Mouse (Mus musculus): ENCODE results near the gene Trnau1ap. TPM values are rescaled to one million over a fixed set of nuclear protein-coding genes. Genes with fewer than 3 reads are reported as not detected.

The Trnau1ap gene
- polyA plus RNA-seq, 1 experiment from 2014 or later = 84.1 TPM

- no peaks in the 10 kb centered on the region for H3K27me3 ChIP-seq (replicated peaks; ENCODE audit: control insufficient read depth, insufficient read depth, low read length)
- peaks cover 47% of the 10 kb centered on the region for H3K36me3 ChIP-seq (ENCODE audit: control insufficient read depth, insufficient read depth)
- no peak overlapping the region for H3K9ac ChIP-seq (ENCODE audit: low read depth, low read length)
- H3K9me3 ChIP-seq (ENCODE audit: control insufficient read depth) = no peaks in the 10 kb centered on the region
- 69% methylated on average over 3 of the region's 3 CpGs for WGBS
- no peak overlapping the region for H3K27ac ChIP-seq (ENCODE audit: low read depth, low read length)
- H3K4me3 ChIP-seq (ENCODE audit: low read depth, low read length) = no peak overlapping the region
- H3K4me2 ChIP-seq (replicated peaks; ENCODE audit: low read depth) = no peak overlapping the region
- H3K4me1 ChIP-seq (replicated peaks; ENCODE audit: control insufficient read depth, insufficient read depth, low read length) = no peaks in the 10 kb centered on the region; the same call in 1 of the 2 replicates
- no peak for ATAC-seq
- TF ChIP-seq CTCF (IDR thresholded peaks at IDR 0.05; ENCODE audit: low read depth) = no peak
Observed at GRCm38 (mm10) chr4:132331960-132332359, 2.6 kb upstream of the Trnau1ap start.

- Histone ChIP-seq H3K4me1 (replicated peaks; ENCODE audit: control insufficient read depth, insufficient read depth, low read length) (no peaks in the 10 kb centered on the region; the same call in 1 of the 2 replicates), H3K27me3 (replicated peaks; ENCODE audit: control insufficient read depth, insufficient read depth, low read length) (no peaks in the 10 kb centered on the region), H3K9me3 (ENCODE audit: control insufficient read depth) (no peaks in the 10 kb centered on the region), H3K4me3 (ENCODE audit: low read depth, low read length) (peak overlapping the region; percentile 68), H3K36me3 (ENCODE audit: control insufficient read depth, insufficient read depth) (peaks cover 47% of the 10 kb centered on the region), H3K27ac (ENCODE audit: low read depth, low read length) (peak overlapping the region; percentile 89), H3K9ac (ENCODE audit: low read depth, low read length) (peak overlapping the region; percentile 82), H3K4me2 (replicated peaks; ENCODE audit: low read depth) (peak overlapping the region; percentile 67)
- peak; percentile 20 for ATAC-seq
- TF ChIP-seq CTCF (IDR thresholded peaks at IDR 0.05; ENCODE audit: low read depth) = no peak
- WGBS = 8% methylated on average over 10 of the region's 10 CpGs
Observed at GRCm38 (mm10) chr4:132329835-132330354, 557 bp upstream of the Trnau1ap start.

- Histone ChIP-seq H3K36me3 (ENCODE audit: control insufficient read depth, insufficient read depth) (peaks cover 46% of the 10 kb centered on the region), H3K9me3 (ENCODE audit: control insufficient read depth) (no peaks in the 10 kb centered on the region), H3K4me2 (replicated peaks; ENCODE audit: low read depth) (peak overlapping the region; percentile 67), H3K9ac (ENCODE audit: low read depth, low read length) (peak overlapping the region; percentile 82), H3K4me3 (ENCODE audit: low read depth, low read length) (peak overlapping the region; percentile 68), H3K27ac (ENCODE audit: low read depth, low read length) (peak overlapping the region; percentile 89), H3K27me3 (replicated peaks; ENCODE audit: control insufficient read depth, insufficient read depth, low read length) (no peaks in the 10 kb centered on the region), H3K4me1 (replicated peaks; ENCODE audit: control insufficient read depth, insufficient read depth, low read length) (no peaks in the 10 kb centered on the region; the same call in 1 of the 2 replicates)
- WGBS = 53% methylated on average over 14 of the region's 14 CpGs
- no peak for ATAC-seq
- TF ChIP-seq CTCF (IDR thresholded peaks at IDR 0.05; ENCODE audit: low read depth) = no peak
Observed at GRCm38 (mm10) chr4:132328391-132328982, 851 bp downstream of the Trnau1ap start.

GRCm38 (mm10) chr4:132326481-132326880 lies 2.9 kb downstream of the Trnau1ap start:
- peaks cover 45% of the 10 kb centered on the region for H3K36me3 ChIP-seq (ENCODE audit: control insufficient read depth, insufficient read depth)
- H3K4me1 ChIP-seq (replicated peaks; ENCODE audit: control insufficient read depth, insufficient read depth, low read length) = no peaks in the 10 kb centered on the region; the same call in 1 of the 2 replicates
- H3K9me3 ChIP-seq (ENCODE audit: control insufficient read depth) = no peaks in the 10 kb centered on the region
- no peak for TF ChIP-seq CTCF (IDR thresholded peaks at IDR 0.05; ENCODE audit: low read depth)
- no peak overlapping the region for H3K4me2 ChIP-seq (replicated peaks; ENCODE audit: low read depth)
- no peak for ATAC-seq
- H3K9ac ChIP-seq (ENCODE audit: low read depth, low read length) = no peak overlapping the region
- no peaks in the 10 kb centered on the region for H3K27me3 ChIP-seq (replicated peaks; ENCODE audit: control insufficient read depth, insufficient read depth, low read length)
- no peak overlapping the region for H3K4me3 ChIP-seq (ENCODE audit: low read depth, low read length)
- WGBS = 74% methylated on average over 5 of the region's 5 CpGs
- no peak overlapping the region for H3K27ac ChIP-seq (ENCODE audit: low read depth, low read length)

- Histone ChIP-seq H3K27me3 (replicated peaks; ENCODE audit: control insufficient read depth, insufficient read depth, low read length) (no peaks in the 10 kb centered on the region), H3K9me3 (ENCODE audit: control insufficient read depth) (no peaks in the 10 kb centered on the region), H3K4me3 (ENCODE audit: low read depth, low read length) (no peak overlapping the region), H3K36me3 (ENCODE audit: control insufficient read depth, insufficient read depth) (peaks cover 78% of the 10 kb centered on the region), H3K9ac (ENCODE audit: low read depth, low read length) (no peak overlapping the region), H3K4me2 (replicated peaks; ENCODE audit: low read depth) (no peak overlapping the region), H3K27ac (ENCODE audit: low read depth, low read length) (0 out of 2 replicates have a peak overlapping the region, but pooled peaks have one; percentile 7), H3K4me1 (replicated peaks; ENCODE audit: control insufficient read depth, insufficient read depth, low read length) (no peaks in the 10 kb centered on the region)
- ATAC-seq = peak; percentile 70; the same call in 1 of the 2 replicates
- no peak for TF ChIP-seq CTCF (IDR thresholded peaks at IDR 0.05; ENCODE audit: low read depth)
- 59% methylated on average over 8 of the region's 8 CpGs for WGBS
Observed at GRCm38 (mm10) chr4:132315711-132316110, 13.6 kb downstream of the Trnau1ap start.

GRCm38 (mm10) chr4:132312627-132313026 lies 16.7 kb downstream of the Trnau1ap start:
- no peak overlapping the region for H3K4me3 ChIP-seq (ENCODE audit: low read depth, low read length)
- no peak overlapping the region for H3K9ac ChIP-seq (ENCODE audit: low read depth, low read length)
- TF ChIP-seq CTCF (IDR thresholded peaks at IDR 0.05; ENCODE audit: low read depth) = no peak
- 90% methylated on average over 5 of the region's 5 CpGs for WGBS
- ATAC-seq = no peak
- H3K4me1 ChIP-seq (replicated peaks; ENCODE audit: control insufficient read depth, insufficient read depth, low read length) = no peaks in the 10 kb centered on the region
- H3K27ac ChIP-seq (ENCODE audit: low read depth, low read length) = no peak overlapping the region
- H3K9me3 ChIP-seq (ENCODE audit: control insufficient read depth) = no peaks in the 10 kb centered on the region
- no peaks in the 10 kb centered on the region for H3K27me3 ChIP-seq (replicated peaks; ENCODE audit: control insufficient read depth, insufficient read depth, low read length)
- H3K36me3 ChIP-seq (ENCODE audit: control insufficient read depth, insufficient read depth) = peaks cover 56% of the 10 kb centered on the region
- H3K4me2 ChIP-seq (replicated peaks; ENCODE audit: low read depth) = no peak overlapping the region
